In genomic region chr7:144846158-144846557, GRCm38 (mm10) we compare ENCODE assay signal across 8 mouse cellular contexts. TPM values are rescaled to one million over a fixed set of nuclear protein-coding genes. Genes with fewer than 3 reads are reported as not detected.
A peak's percentile ranks its signal among the peaks of the same experiment; 100 is the strongest.
DNase-seq lines count a peak whose midpoint lies in the region; ATAC-seq and TF ChIP-seq lines count a peak whose summit lies in the region.
"Had no signal": no experiment of that assay in that cellular context is flagged by ENCODE, and none has a peak within 500 bp of the region (broad histone marks: within the 10 kb centered on the region; RNA-seq: fewer than 3 reads in every experiment).

No protein-coding gene starts in this region.

- H3K79me2 ChIP-seq in CH12.LX (replicated peaks; ENCODE audit: control insufficient read depth, extremely low read depth, insufficient read depth, poor library complexity, severe bottlenecking) = no peaks in the 10 kb centered on the region

- no peak for TF ChIP-seq POLR2A in CH12.LX (IDR thresholded peaks at IDR 0.05; ENCODE audit: low read depth, low read length)

- dilution Hi-C loops in CH12.LX (cut with MboI; ENCODE audit: extremely low pct_ligation_motif_present, extremely low pct_unique_long_range_greater_than_20kb, low sequenced_read_pairs) = no loop called here

- H3K27ac ChIP-seq in intestine, postnatal 0 days (ENCODE audit: low read depth, low read length) = no peak overlapping the region
- no peak overlapping the region for H3K27ac ChIP-seq in intestine, embryonic 16.5 days (ENCODE audit: low read length)
- no peak overlapping the region for H3K27ac ChIP-seq in CH12.LX (ENCODE audit: insufficient read depth, low read depth)
- H3K27ac ChIP-seq: lung, embryonic 15.5 days had no signal

- peak; percentile 85 for TF ChIP-seq CTCF in intestine, postnatal 0 days (IDR thresholded peaks at IDR 0.05; ENCODE audit: low read depth)
- TF ChIP-seq CTCF in CH12.LX (conservative IDR thresholded peaks at IDR 0.05 in 1 of 2, IDR thresholded peaks at IDR 0.05 in 1 of 2; ENCODE audit: low read depth in 2 of 2, low read length in 2 of 2) = peak; percentile 72 to 73

- TF ChIP-seq RAD21 in CH12.LX (IDR thresholded peaks at IDR 0.05; ENCODE audit: low read depth, low read length) = peak; percentile 29

- no peak overlapping the region for H3K9ac ChIP-seq in intestine, postnatal 0 days (ENCODE audit: low read depth, low read length)
- H3K9ac ChIP-seq in intestine, embryonic 16.5 days (ENCODE audit: low read depth, low read length) = no peak overlapping the region
- no peak overlapping the region for H3K9ac ChIP-seq in CH12.LX (ENCODE audit: insufficient read depth, low read depth)
- H3K9ac ChIP-seq: lung, embryonic 15.5 days had no signal

- H3K36me3 ChIP-seq in intestine, postnatal 0 days (ENCODE audit: control insufficient read depth, insufficient read depth) = no peaks in the 10 kb centered on the region
- H3K36me3 ChIP-seq in intestine, embryonic 16.5 days (ENCODE audit: control insufficient read depth, insufficient read depth, low read length) = no peaks in the 10 kb centered on the region
- no peaks in the 10 kb centered on the region for H3K36me3 ChIP-seq in CH12.LX (replicated peaks in 1 of 2; ENCODE audit: control insufficient read depth in 1 of 2, insufficient read depth in 1 of 2, low read length in 1 of 2)
- H3K36me3 ChIP-seq: lung, embryonic 15.5 days had no signal

- no peak overlapping the region for H3K4me3 ChIP-seq in intestine, postnatal 0 days (ENCODE audit: low read depth, low read length)
- H3K4me3 ChIP-seq in intestine, embryonic 16.5 days (ENCODE audit: low read length) = no peak overlapping the region
- no peak overlapping the region for H3K4me3 ChIP-seq in CH12.LX (replicated peaks in 1 of 3; ENCODE audit: low read depth in 2 of 3, low read length in 2 of 3, poor library complexity in 1 of 3)
- H3K4me3 ChIP-seq: lung, embryonic 15.5 days had no signal

- no peak overlapping the region for H3K4me2 ChIP-seq in intestine, postnatal 0 days (replicated peaks; ENCODE audit: low read depth)
- no peak overlapping the region for H3K4me2 ChIP-seq in intestine, embryonic 16.5 days (ENCODE audit: low read depth, low read length)
- no peak overlapping the region for H3K4me2 ChIP-seq in CH12.LX (ENCODE audit: insufficient read depth, low read depth, poor library complexity, severe bottlenecking)
- H3K4me2 ChIP-seq: lung, embryonic 15.5 days had no signal

- H3K27me3 ChIP-seq in intestine, postnatal 0 days (replicated peaks; ENCODE audit: control insufficient read depth, insufficient read depth, low read length) = peaks cover 10% of the 10 kb centered on the region
- H3K27me3 ChIP-seq in intestine, embryonic 16.5 days (replicated peaks; ENCODE audit: control insufficient read depth, insufficient read depth, low read length) = peaks cover 20% of the 10 kb centered on the region; the same call in 1 of the 2 replicates
- peaks cover 83% of the 10 kb centered on the region for H3K27me3 ChIP-seq in CH12.LX (replicated peaks)

- H3K9me3 ChIP-seq in intestine, postnatal 0 days (ENCODE audit: control insufficient read depth) = no peaks in the 10 kb centered on the region
- H3K9me3 ChIP-seq in intestine, embryonic 16.5 days (ENCODE audit: control insufficient read depth, low read length) = no peaks in the 10 kb centered on the region
- no peaks in the 10 kb centered on the region for H3K9me3 ChIP-seq in CH12.LX (replicated peaks; ENCODE audit: low read length)
- H3K9me3 ChIP-seq: lung, embryonic 15.5 days had no signal

- no peaks in the 10 kb centered on the region for H3K4me1 ChIP-seq in intestine, postnatal 0 days (replicated peaks; ENCODE audit: control insufficient read depth, insufficient read depth, low read length)
- no peaks in the 10 kb centered on the region for H3K4me1 ChIP-seq in intestine, embryonic 16.5 days (ENCODE audit: control insufficient read depth, insufficient read depth, low read length)
- no peaks in the 10 kb centered on the region for H3K4me1 ChIP-seq in CH12.LX (ENCODE audit: control insufficient read depth in 1 of 2, insufficient read depth in 2 of 2)
- H3K4me1 ChIP-seq: lung, embryonic 15.5 days had no signal

- no peak for TF ChIP-seq EP300 in CH12.LX (IDR thresholded peaks at IDR 0.05; ENCODE audit: low read length)

- WGBS in intestine, postnatal 0 days = 23% methylated on average over 4 of the region's 4 CpGs
- 30% methylated on average over 4 of the region's 4 CpGs for WGBS in intestine, embryonic 16.5 days

- no peak for ATAC-seq in intestine, postnatal 0 days
- no peak for ATAC-seq in intestine, embryonic 16.5 days
- peak; percentile 66 for ATAC-seq in granulocyte monocyte progenitor cell, adult 5-6 weeks (replicated peaks; ENCODE audit: poor library complexity, severe bottlenecking)
- ATAC-seq in megakaryocyte-erythroid progenitor cell, adult 5-6 weeks (replicated peaks; ENCODE audit: low FRiP score, low TSS enrichment, poor library complexity, severe bottlenecking) = peak; percentile 74

- in situ Hi-C loops in CH12.LX (cut with MboI; ENCODE audit: low pct_ligation_motif_present, low pct_unique_long_range_greater_than_20kb, low sequenced_read_pairs) = loop anchor here (10.0 kb wide), 1 partner anchor 49 kb away; the partner anchor contains the start of gene Fgf15

- DNase-seq in CH12.LX (ENCODE audit: extremely low read depth) = peak; percentile 43
- peak; percentile 83 for DNase-seq in ZHBTc4 (ENCODE audit: low read depth, low spot score)
- DNase-seq in frontal cortex, postnatal 25 days (ENCODE audit: low spot score in 2 of 2) = no peak

TF ChIP-seq in CH12.LX, 34 proteins besides CTCF, POLR2A, EP300 and RAD21:
- TF ChIP-seq SMC3 (IDR thresholded peaks at IDR 0.05; ENCODE audit: low read depth, low read length) (peak; percentile 74), USF1 (IDR thresholded peaks at IDR 0.05; ENCODE audit: low read depth, low read length) (no peak)
TF ChIP-seq in CH12.LX: peak in this region for 1.

RNA-seq across cellular contexts. Expression of gene Fgf4, which starts 1.0 kb away (rescaled TPM):
- polyA plus RNA-seq in intestine, postnatal 0 days (2015; fragmentation: Nextera tagmentation; extraction: Ambion mirVana) = not detected in 2 replicates
- not detected in 2 replicates for polyA plus RNA-seq in intestine, embryonic 16.5 days (2015; fragmentation: Nextera tagmentation; extraction: Ambion mirVana)
- total RNA-seq in CH12.LX (2012; rRNA removed) = not detected in 2 replicates
- not detected in 2 replicates for total RNA-seq in CH12.LX (2014; rRNA removed)
- not detected in 2 replicates for polyA plus RNA-seq in CH12.LX (2012; ENCODE audit: insufficient read length, low read depth)
- not detected in 2 replicates for total RNA-seq in granulocyte monocyte progenitor cell, adult 5-6 weeks (2014; fragmentation: Nextera tagmentation)
- not detected in 2 replicates for total RNA-seq in granulocyte monocyte progenitor cell, adult 5-6 weeks (2017)
- total RNA-seq in megakaryocyte-erythroid progenitor cell, adult 5-6 weeks (2014; fragmentation: Nextera tagmentation) = not detected in 2 replicates
- total RNA-seq in megakaryocyte-erythroid progenitor cell, adult 5-6 weeks (2017) = not detected in 2 replicates
- polyA plus RNA-seq: lung, embryonic 15.5 days had no signal

RNA-seq across cellular contexts. Expression of gene Fgf3, which starts 8.3 kb away (rescaled TPM):
- polyA plus RNA-seq in intestine, postnatal 0 days (2015; fragmentation: Nextera tagmentation; extraction: Ambion mirVana) = not detected in 2 replicates
- not detected in 2 replicates for polyA plus RNA-seq in intestine, embryonic 16.5 days (2015; fragmentation: Nextera tagmentation; extraction: Ambion mirVana)
- total RNA-seq in CH12.LX (2012; rRNA removed) (not detected in 2 replicates), CH12.LX (2014; rRNA removed) (not detected in 2 replicates)
- not detected in 2 replicates for polyA plus RNA-seq in CH12.LX (2012; ENCODE audit: insufficient read length, low read depth)
- total RNA-seq in granulocyte monocyte progenitor cell, adult 5-6 weeks (2014; fragmentation: Nextera tagmentation) = 1.5 and 9.8 TPM in 2 replicates
- 0.82 and 2.2 TPM in 2 replicates for total RNA-seq in granulocyte monocyte progenitor cell, adult 5-6 weeks (2017)
- 3.3 TPM in 1 of 2 replicates, not detected in the other for total RNA-seq in megakaryocyte-erythroid progenitor cell, adult 5-6 weeks (2014; fragmentation: Nextera tagmentation)
- 0.52 and 1.8 TPM in 2 replicates for total RNA-seq in megakaryocyte-erythroid progenitor cell, adult 5-6 weeks (2017)
- polyA plus RNA-seq: lung, embryonic 15.5 days had no signal

RNA-seq across cellular contexts. Expression of gene Fgf15, which starts 50.2 kb away (rescaled TPM):
- 51.7 and 76.9 TPM in 2 replicates for polyA plus RNA-seq in intestine, postnatal 0 days (2015; fragmentation: Nextera tagmentation; extraction: Ambion mirVana)
- polyA plus RNA-seq in intestine, embryonic 16.5 days (2015; fragmentation: Nextera tagmentation; extraction: Ambion mirVana) = 0.15 and 0.33 TPM in 2 replicates
- total RNA-seq in CH12.LX (2012; rRNA removed) (not detected in 2 replicates), CH12.LX (2014; rRNA removed) (not detected in 2 replicates)
- polyA plus RNA-seq in CH12.LX (2012; ENCODE audit: insufficient read length, low read depth) = not detected in 2 replicates
- total RNA-seq in granulocyte monocyte progenitor cell, adult 5-6 weeks (2014; fragmentation: Nextera tagmentation) = not detected in 2 replicates
- 0.09 TPM in 1 of 2 replicates, not detected in the other for total RNA-seq in granulocyte monocyte progenitor cell, adult 5-6 weeks (2017)
- total RNA-seq in megakaryocyte-erythroid progenitor cell, adult 5-6 weeks (2014; fragmentation: Nextera tagmentation) = not detected in 2 replicates
- total RNA-seq in megakaryocyte-erythroid progenitor cell, adult 5-6 weeks (2017) = 0.52 and 0.88 TPM in 2 replicates
- polyA plus RNA-seq: lung, embryonic 15.5 days had no signal

Comparison
In these comparisons a context has a peak if more than half of its experiments do, and no peak if none do; other contexts are left out.
1. ATAC-seq: peak in granulocyte monocyte progenitor cell, adult 5-6 weeks (single experiment) and megakaryocyte-erythroid progenitor cell, adult 5-6 weeks (single experiment); none in intestine, postnatal 0 days (single experiment) and intestine, embryonic 16.5 days (single experiment).
2. DNase-seq: peak in CH12.LX (single experiment) and ZHBTc4 (single experiment); none in frontal cortex, postnatal 25 days (0 of 2).